ENCODE assay signal across 16 mouse cellular contexts in genomic region chr10:83233967-83234366, GRCm38 (mm10).
"Had no signal": no experiment of that assay in that cellular context is flagged by ENCODE, and none has a peak within 500 bp of the region (broad histone marks: within the 10 kb centered on the region; RNA-seq: fewer than 3 reads in every experiment).

No protein-coding gene starts in this region.

- ATAC-seq: intestine, postnatal 0 days; liver, embryonic 12.5 days had no signal

- H3K36me3 ChIP-seq: limb, embryonic 10.5 days; limb, embryonic 13.5 days; liver, embryonic 12.5 days; liver, embryonic 15.5 days had no signal

- H3K4me1 ChIP-seq: liver, embryonic 15.5 days had no signal

- H3K27me3 ChIP-seq: limb, embryonic 13.5 days; liver, embryonic 15.5 days had no signal

- DNase-seq: kidney, adult 2 months; kidney, postnatal 25 days; layer of hippocampus, adult 9-11 months; liver; lung, adult 18-20 months; midbrain, embryonic 14.5 days; right cerebral cortex, postnatal 4 days; thymus, postnatal 25 days had no signal

- H3K27ac ChIP-seq: kidney, postnatal 0 days; layer of hippocampus, adult 2 months; limb, embryonic 10.5 days; limb, embryonic 13.5 days; liver, embryonic 12.5 days; liver, embryonic 15.5 days; stomach, postnatal 0 days had no signal

- H3K4me3 ChIP-seq: layer of hippocampus, adult 2 months; limb, embryonic 10.5 days; limb, embryonic 13.5 days; liver, embryonic 12.5 days; liver, embryonic 15.5 days had no signal

- H3K9me3 ChIP-seq: limb, embryonic 10.5 days; limb, embryonic 13.5 days; liver, embryonic 12.5 days; liver, embryonic 15.5 days had no signal
